Mouse (Mus musculus) heart, embryonic 13.5 days (tissue): Measurements from ENCODE around the gene Acer1. TPM values are rescaled to one million over a fixed set of nuclear protein-coding genes. Genes with fewer than 3 reads are reported as not detected.

Experiments used
- ATAC-seq: fragments of 200-750 bp; cut with Nextera tagmentation; 2 replicates; pipeline ENCODE4 v1.8.0; 2017; ENCODE audit warnings: moderate TSS enrichment; ENCODE audit not compliant: insufficient number of reproducible peaks, low FRiP score, low TSS enrichment; ENCODE audit errors: extremely low read depth
- H3K27ac ChIP-seq: fragments of 300-500 bp; sonication (generic); replicated peaks from 2 replicates; pipeline ENCODE4 v1.5.1; 2015; ENCODE audit warnings: moderate library complexity, mild to moderate bottlenecking, inconsistent platforms
- H3K27me3 ChIP-seq: fragments of 300-500 bp; sonication (generic); replicated peaks from 2 replicates; pipeline ENCODE4 v1.6.1; 2015; ENCODE audit warnings: mild to moderate bottlenecking, inconsistent platforms
- H3K36me3 ChIP-seq: fragments of 300-500 bp; sonication (generic); 2 replicates; pipeline ENCODE4 v1.6.1; 2015; ENCODE audit warnings: mild to moderate bottlenecking, inconsistent platforms
- H3K4me1 ChIP-seq: fragments of 300-500 bp; sonication (generic); 2 replicates; pipeline ENCODE4 v1.6.1; 2015; ENCODE audit warnings: inconsistent platforms
- H3K4me2 ChIP-seq: fragments of 300-500 bp; sonication (generic); 2 replicates; pipeline ENCODE4 v1.6.1; 2015; ENCODE audit warnings: inconsistent platforms, mild to moderate bottlenecking, moderate library complexity
- H3K4me3 ChIP-seq: fragments of 300-500 bp; sonication (generic); 2 replicates; pipeline ENCODE4 v1.5.1; 2015; ENCODE audit warnings: moderate library complexity, mild to moderate bottlenecking, inconsistent platforms
- H3K9ac ChIP-seq: fragments of 300-500 bp; sonication (generic); 2 replicates; pipeline ENCODE4 v1.6.1; 2015; ENCODE audit warnings: inconsistent platforms, mild to moderate bottlenecking, moderate library complexity
- H3K9me3 ChIP-seq: fragments of 300-500 bp; sonication (generic); 2 replicates; pipeline ENCODE4 v1.6.1; 2016; ENCODE audit warnings: inconsistent platforms
- WGBS: fragments of 180-500 bp; shearing (Covaris S2); methylation state at CpG from one replicate; pipeline ENCODE4 v1.1.7; 2015; ENCODE audit warnings: mixed read lengths; 5-methylcytosine and 5-hydroxymethylcytosine counted together
- polyA plus RNA-seq: library from polyadenylated mRNA; unstranded; fragments of >200 nt; fragmentation: Nextera tagmentation; extraction: Ambion mirVana; gene quantifications from 2 replicates; pipeline ENCODE4 v1.2.1, GENCODE M21; 2015

Acer1 gene
- polyA plus RNA-seq, 1 experiment from 2014 or later: not detected

DNA sequence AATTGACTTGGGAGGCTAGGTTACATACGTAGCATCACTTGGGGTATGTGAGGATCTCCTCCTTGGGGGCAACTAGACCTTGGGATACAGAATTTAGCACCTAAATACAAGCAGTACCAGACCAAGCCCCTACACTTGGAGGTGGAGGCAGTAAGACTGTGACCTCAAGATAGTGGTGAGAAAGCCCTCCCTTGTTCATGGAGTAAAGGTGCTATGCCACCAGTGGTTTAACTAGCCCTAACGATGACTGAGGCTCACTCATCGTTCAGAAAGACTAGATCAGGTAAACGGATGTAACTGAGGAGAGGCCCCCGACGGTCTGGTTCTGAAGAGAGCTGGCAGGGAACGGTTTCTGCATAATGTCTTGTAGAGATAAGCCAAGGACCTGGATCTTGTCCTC, 45.2 kb downstream of the Acer1 start:
- 84% methylated on average over 7 of the region's 7 CpGs for WGBS
- Histone ChIP-seq H3K4me1 (peaks cover 27% of the 10 kb centered on the region), H3K4me3 (no peak overlapping the region)

GRCm38 (mm10) chr17:56935363-56936131, 46.4 kb downstream of the Acer1 start, which contains the start of gene Mllt1:
Gene Mllt1, minus strand, starts transcription at chr17:56935415.
- peak within 1 kb of the TSS; percentile 96 for H3K4me3 ChIP-seq
- peak; percentile 95 for ATAC-seq
- peak within 1 kb of the TSS; percentile 98 for H3K9ac ChIP-seq
- 0 out of 2 replicates have a peak, but pooled peaks cover 5% of the 10 kb centered on the region for H3K27me3 ChIP-seq
- peak within 1 kb of the TSS; percentile 72 for H3K27ac ChIP-seq
- no peaks in the 10 kb centered on the region for H3K9me3 ChIP-seq
- H3K4me2 ChIP-seq: peak within 1 kb of the TSS; percentile 96
- WGBS: 3% methylated on average over 72 of the region's 76 CpGs
- H3K36me3 ChIP-seq: no peaks in the 10 kb centered on the region
- peaks cover 29% of the 10 kb centered on the region for H3K4me1 ChIP-seq

More for the DNA sequence above, 45.2 kb downstream of the Acer1 start:
- no peaks in the 10 kb centered on the region for H3K36me3 ChIP-seq
- no peak overlapping the region for H3K9ac ChIP-seq
- H3K27ac ChIP-seq: no peak overlapping the region
- no peak overlapping the region for H3K4me2 ChIP-seq
- 0 out of 2 replicates have a peak, but pooled peaks cover 5% of the 10 kb centered on the region for H3K27me3 ChIP-seq
- H3K9me3 ChIP-seq: peaks cover 7% of the 10 kb centered on the region
- ATAC-seq: no peak

GRCm38 (mm10) chr17:56934545-56935330, 47.2 kb downstream of the Acer1 start:
- H3K9ac ChIP-seq: peak overlapping the region; percentile 98
- ATAC-seq: peak; percentile 35; the same call in 1 of the 2 replicates

GRCm38 (mm10) chr17:56933395-56933794, 48.5 kb downstream of the Acer1 start:
- Histone ChIP-seq H3K9me3 (no peaks in the 10 kb centered on the region), H3K36me3 (no peaks in the 10 kb centered on the region), H3K4me2 (peak overlapping the region; percentile 96), H3K4me3 (peak overlapping the region; percentile 16; the same call in 1 of the 2 replicates), H3K27ac (no peak overlapping the region), H3K9ac (peak overlapping the region; percentile 98), H3K4me1 (peaks cover 50% of the 10 kb centered on the region), H3K27me3 (0 out of 2 replicates have a peak, but pooled peaks cover 5% of the 10 kb centered on the region)
- WGBS: 87% methylated on average over 2 of the region's 2 CpGs
- ATAC-seq: no peak

More at GRCm38 (mm10) chr17:56934545-56935330, 47.2 kb downstream of the Acer1 start:
- WGBS: 3% methylated on average over 40 of the region's 45 CpGs
- Histone ChIP-seq H3K4me3 (peak overlapping the region; percentile 96), H3K4me1 (peaks cover 37% of the 10 kb centered on the region), H3K27me3 (0 out of 2 replicates have a peak, but pooled peaks cover 5% of the 10 kb centered on the region), H3K4me2 (peak overlapping the region; percentile 96), H3K36me3 (no peaks in the 10 kb centered on the region), H3K27ac (peak overlapping the region; percentile 72), H3K9me3 (no peaks in the 10 kb centered on the region)

DNA sequence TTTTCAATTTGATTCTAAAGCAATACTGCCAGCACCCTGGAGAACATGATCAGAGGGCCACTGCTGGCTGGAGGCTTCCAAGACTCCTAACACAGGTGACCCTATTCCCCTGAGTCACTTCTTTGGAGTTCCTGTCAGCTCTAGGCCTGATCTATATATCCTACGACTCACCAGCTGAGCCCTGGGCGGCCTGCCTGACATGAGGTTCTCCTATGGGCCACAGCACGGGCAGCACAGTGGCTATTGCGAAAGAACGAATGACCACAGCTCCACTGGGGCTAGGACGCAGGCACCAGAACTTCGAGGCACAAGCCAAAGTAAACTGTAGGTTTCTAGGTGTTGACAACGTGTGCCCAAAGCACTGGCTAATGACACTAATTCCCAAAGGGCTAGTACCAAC, 51.9 kb downstream of the Acer1 start:
- 77% methylated on average over 8 of the region's 8 CpGs for WGBS

GRCm38 (mm10) chr17:56929530-56929929, 52.4 kb downstream of the Acer1 start:
- H3K4me1 ChIP-seq: peaks cover 53% of the 10 kb centered on the region
- no peak overlapping the region for H3K4me2 ChIP-seq
- 68% methylated on average over 1 of the region's 1 CpGs for WGBS

More for the DNA sequence above, 51.9 kb downstream of the Acer1 start:
- no peak overlapping the region for H3K4me2 ChIP-seq
- H3K36me3 ChIP-seq: peaks cover 21% of the 10 kb centered on the region
- H3K4me1 ChIP-seq: peaks cover 56% of the 10 kb centered on the region
- H3K27ac ChIP-seq: peak overlapping the region; percentile 63
- H3K9ac ChIP-seq: 0 out of 2 replicates have a peak overlapping the region, but pooled peaks have one; percentile 2
- H3K27me3 ChIP-seq: no peaks in the 10 kb centered on the region
- ATAC-seq: no peak
- H3K4me3 ChIP-seq: no peak overlapping the region
- no peaks in the 10 kb centered on the region for H3K9me3 ChIP-seq

GRCm38 (mm10) chr17:56929101-56929500, 52.8 kb downstream of the Acer1 start:
- peak overlapping the region; percentile 2; the same call in 1 of the 2 replicates for H3K9ac ChIP-seq
- H3K36me3 ChIP-seq: peaks cover 30% of the 10 kb centered on the region
- H3K27me3 ChIP-seq: no peaks in the 10 kb centered on the region
- H3K4me1 ChIP-seq: peaks cover 49% of the 10 kb centered on the region
- H3K27ac ChIP-seq: peak overlapping the region; percentile 63
- ATAC-seq: no peak
- H3K9me3 ChIP-seq: no peaks in the 10 kb centered on the region
- no peak overlapping the region for H3K4me2 ChIP-seq
- no peak overlapping the region for H3K4me3 ChIP-seq

More at GRCm38 (mm10) chr17:56929530-56929929, 52.4 kb downstream of the Acer1 start:
- Histone ChIP-seq H3K9me3 (no peaks in the 10 kb centered on the region), H3K27me3 (no peaks in the 10 kb centered on the region), H3K4me3 (no peak overlapping the region), H3K36me3 (peaks cover 25% of the 10 kb centered on the region), H3K27ac (peak overlapping the region; percentile 63), H3K9ac (peak overlapping the region; percentile 2; the same call in 1 of the 2 replicates)
- ATAC-seq: no peak

DNA sequence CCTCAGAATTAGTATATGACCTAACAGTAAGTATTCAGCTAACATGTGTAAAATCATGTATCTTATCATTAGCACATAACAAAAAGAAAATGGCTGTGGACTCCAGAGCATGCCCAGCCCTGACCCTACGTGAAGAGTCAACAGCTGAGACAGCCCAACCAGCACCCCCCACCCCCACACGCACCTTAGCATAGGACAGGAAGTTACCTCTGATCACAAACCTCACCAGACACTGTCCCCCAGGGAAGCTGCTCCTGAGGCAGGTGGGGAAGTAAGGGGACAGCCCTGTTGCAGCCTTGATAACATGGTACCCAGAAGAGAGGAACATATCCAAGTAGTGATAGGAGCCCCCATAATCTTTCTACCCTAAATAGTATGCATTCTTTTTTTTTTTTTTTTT, 55.9 kb downstream of the Acer1 start:
- no peak overlapping the region for H3K4me3 ChIP-seq
- 90% methylated on average over 2 of the region's 2 CpGs for WGBS
- ATAC-seq: no peak
- H3K36me3 ChIP-seq: peaks cover 57% of the 10 kb centered on the region
- no peaks in the 10 kb centered on the region for H3K27me3 ChIP-seq
- no peaks in the 10 kb centered on the region for H3K9me3 ChIP-seq
- no peak overlapping the region for H3K4me2 ChIP-seq
- H3K27ac ChIP-seq: no peak overlapping the region
- H3K9ac ChIP-seq: no peak overlapping the region
- H3K4me1 ChIP-seq: peaks cover 29% of the 10 kb centered on the region

DNA sequence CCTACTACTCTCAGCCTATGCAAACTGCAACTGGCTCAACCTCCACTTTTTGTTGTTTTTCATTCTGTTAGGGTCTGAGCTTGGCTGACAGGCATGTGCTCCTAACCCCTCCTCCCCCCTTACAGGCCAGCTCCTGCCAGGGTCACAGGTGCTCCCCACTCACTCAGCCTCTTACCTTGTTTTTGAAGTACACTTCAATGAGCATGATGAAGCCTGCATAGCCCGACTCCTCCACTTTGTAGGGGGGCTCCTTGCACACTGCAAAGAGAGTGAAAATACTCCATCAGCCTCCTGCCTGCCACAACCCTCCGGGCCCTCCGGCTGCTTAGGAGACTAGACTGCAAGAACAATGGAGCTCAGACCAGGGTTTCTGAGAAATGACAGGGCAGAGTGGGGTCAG, 62.2 kb downstream of the Acer1 start:
- H3K4me1 ChIP-seq: peaks cover 8% of the 10 kb centered on the region; the same call in 1 of the 2 replicates
- no peak overlapping the region for H3K4me3 ChIP-seq
- H3K27ac ChIP-seq: no peak overlapping the region
- ATAC-seq: no peak
- H3K9me3 ChIP-seq: no peaks in the 10 kb centered on the region
- H3K36me3 ChIP-seq: peaks cover 90% of the 10 kb centered on the region
- H3K9ac ChIP-seq: no peak overlapping the region
- no peaks in the 10 kb centered on the region for H3K27me3 ChIP-seq
- 81% methylated on average over 3 of the region's 3 CpGs for WGBS
- H3K4me2 ChIP-seq: no peak overlapping the region

DNA sequence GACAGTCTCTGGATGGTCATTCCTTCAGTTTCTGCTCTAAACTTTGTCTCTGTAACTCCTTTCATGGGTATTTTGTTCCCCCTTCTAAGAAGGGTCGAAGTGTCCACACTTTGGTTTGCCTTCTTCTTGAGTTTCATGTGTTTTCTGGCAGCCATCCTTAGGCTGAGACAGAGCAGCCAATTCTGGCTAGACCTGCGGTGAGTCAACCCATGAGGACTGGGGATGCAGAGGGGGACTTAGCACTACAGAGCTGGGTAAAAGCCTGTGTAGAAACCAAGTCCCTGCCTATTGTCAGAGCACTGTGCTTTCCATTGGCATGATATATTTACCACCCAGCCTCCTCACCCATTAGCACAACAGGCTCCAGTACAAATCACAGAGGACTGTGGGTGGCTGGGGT, 64.8 kb downstream of the Acer1 start:
- Histone ChIP-seq H3K9ac (no peak overlapping the region), H3K27me3 (no peaks in the 10 kb centered on the region), H3K4me1 (peaks cover 8% of the 10 kb centered on the region; the same call in 1 of the 2 replicates), H3K36me3 (peaks cover 89% of the 10 kb centered on the region), H3K9me3 (no peaks in the 10 kb centered on the region), H3K27ac (no peak overlapping the region), H3K4me2 (no peak overlapping the region), H3K4me3 (no peak overlapping the region)
- WGBS: 87% methylated on average over 2 of the region's 2 CpGs
- ATAC-seq: no peak

GRCm38 (mm10) chr17:56913444-56913843, 68.5 kb downstream of the Acer1 start:
- H3K27me3 ChIP-seq: no peaks in the 10 kb centered on the region
- no peak overlapping the region for H3K4me2 ChIP-seq
- ATAC-seq: no peak
- H3K4me1 ChIP-seq: peaks cover 11% of the 10 kb centered on the region
- H3K27ac ChIP-seq: no peak overlapping the region
- H3K4me3 ChIP-seq: no peak overlapping the region
- no peaks in the 10 kb centered on the region for H3K9me3 ChIP-seq
- H3K9ac ChIP-seq: no peak overlapping the region
- H3K36me3 ChIP-seq: peaks cover 89% of the 10 kb centered on the region
